Mouse (Mus musculus) liver, postnatal 0 days (tissue): ENCODE data around the gene Pomgnt1.

Experiments used
- CTCF ChIP-seq: sonication (generic); IDR thresholded peaks from 2 replicates; pipeline ENCODE4 v1.5.1; 2016; ENCODE audit warnings: antibody characterized with exemption, low read depth
- EP300 ChIP-seq: IDR thresholded peaks from 2 replicates; pipeline ENCODE4 v1.6.1; 2016; ENCODE audit warnings: antibody characterized with exemption, low read depth, mild to moderate bottlenecking

DNA sequence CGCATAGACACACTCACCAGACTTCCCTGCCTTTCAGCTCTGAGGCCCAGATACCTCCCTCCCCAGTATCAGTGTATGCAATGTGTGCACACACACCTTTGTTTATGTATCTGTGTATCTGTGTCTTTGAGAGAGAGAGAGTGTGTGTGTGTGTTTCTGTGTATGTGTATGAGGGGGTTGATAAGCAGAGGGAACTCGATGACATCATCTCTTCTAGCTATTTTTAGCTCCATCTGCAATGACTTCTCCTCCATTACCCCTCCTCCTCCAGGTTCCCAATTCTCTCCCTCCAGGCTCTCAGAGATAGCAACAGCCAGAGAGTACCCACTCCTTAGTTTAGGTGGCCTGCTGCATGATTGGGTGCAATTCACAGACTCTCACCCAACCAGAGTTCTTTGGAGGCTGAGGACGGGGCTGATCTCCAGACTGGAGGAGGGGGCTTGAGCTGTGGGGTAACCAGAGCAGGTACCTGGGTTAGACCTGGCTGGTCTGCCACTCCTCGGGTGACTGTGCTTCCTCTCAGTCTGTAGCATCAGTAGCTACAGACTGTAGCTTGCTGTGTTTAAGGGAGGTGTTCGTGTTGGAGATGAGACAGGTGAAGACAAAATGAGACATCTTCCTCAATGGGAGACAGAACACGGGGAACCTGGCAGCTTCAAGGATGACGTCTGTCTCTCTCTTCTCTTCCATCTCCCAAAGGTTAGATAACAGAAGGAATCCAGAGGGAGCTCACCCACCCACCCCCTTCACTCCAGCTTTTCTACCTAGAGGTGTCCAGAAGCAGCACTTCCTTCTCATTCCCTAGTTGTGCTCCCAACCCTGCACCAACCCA is 52.3 kb downstream of the Pomgnt1 start:
- no peak for TF ChIP-seq CTCF
- peak; percentile 77 for TF ChIP-seq EP300
